Mouse (Mus musculus): ENCODE data around the gene Colgalt2.

Gene Colgalt2

GRCm38 (mm10) chr1:152536416-152537018 lies 136.9 kb downstream of the Colgalt2 start:
- peak; percentile 57 for DNase-seq (ENCODE audit: inconsistent ontology term)

GRCm38 (mm10) chr1:152537186-152537585 lies 137.6 kb downstream of the Colgalt2 start:
- DNase-seq (ENCODE audit: inconsistent ontology term): no peak

GRCm38 (mm10) chr1:152538817-152539216 lies 139.2 kb downstream of the Colgalt2 start:
- DNase-seq (ENCODE audit: inconsistent ontology term): no peak

- DNase-seq (ENCODE audit: inconsistent ontology term): no peak
These were observed 140.8 kb downstream of the Colgalt2 start for GRCm38 (mm10) chr1:152540304-152540887.

GRCm38 (mm10) chr1:152542747-152543378 lies 143.2 kb downstream of the Colgalt2 start:
- no peak for DNase-seq (ENCODE audit: inconsistent ontology term)

- no peak for DNase-seq (ENCODE audit: inconsistent ontology term)
These were observed 144.0 kb downstream of the Colgalt2 start for GRCm38 (mm10) chr1:152543449-152544159.

GRCm38 (mm10) chr1:152549061-152549738 lies 149.6 kb downstream of the Colgalt2 start:
- DNase-seq (ENCODE audit: inconsistent ontology term): no peak

- no peak for DNase-seq (ENCODE audit: inconsistent ontology term)
These were observed 150.9 kb downstream of the Colgalt2 start for GRCm38 (mm10) chr1:152550544-152550943.

GRCm38 (mm10) chr1:152550973-152551372 lies 151.3 kb downstream of the Colgalt2 start:
- DNase-seq (ENCODE audit: inconsistent ontology term): no peak

GRCm38 (mm10) chr1:152553912-152554547 lies 154.4 kb downstream of the Colgalt2 start:
- no peak for DNase-seq (ENCODE audit: inconsistent ontology term)

GRCm38 (mm10) chr1:152555944-152556573 lies 156.4 kb downstream of the Colgalt2 start:
- DNase-seq (ENCODE audit: inconsistent ontology term): peak; percentile 98

- DNase-seq (ENCODE audit: inconsistent ontology term): no peak
These were observed 157.1 kb downstream of the Colgalt2 start for GRCm38 (mm10) chr1:152556576-152557281.

All from Muller cell, postnatal 12 days (primary cell).